Mouse (Mus musculus) heart, embryonic 14.5 days (tissue): ENCODE measurements around the gene Alkbh5. TPM values are rescaled to one million over a fixed set of nuclear protein-coding genes. Genes with fewer than 3 reads are reported as not detected.
"Not testable (repeated sequence)": the region's sequence is repeated elsewhere in the genome, so short reads cannot be mapped to it uniquely, and the experiment has no call there.

Source experiments
- ATAC-seq: fragments of 200-750 bp; cut with Nextera tagmentation; 2 replicates; pipeline ENCODE4 v1.8.0; 2017; ENCODE audit warnings: low read depth, moderate TSS enrichment; ENCODE audit not compliant: insufficient number of reproducible peaks, insufficient read depth, low FRiP score
- H3K27ac ChIP-seq, 2 experiments: fragments of 200-500 bp in 1 of 2; fragments of 300-500 bp in 1 of 2; sonication (generic) in 1 of 2; replicated peaks in 1 of 2; 2 replicates each; pipeline ENCODE4 v1.5.1; 2012 to 2014; ENCODE audit warnings: low read depth in 2 of 2, low read length in 2 of 2, control low read depth in 1 of 2, mild to moderate bottlenecking in 1 of 2, mixed read lengths in 1 of 2; ENCODE audit not compliant: control insufficient read depth in 1 of 2, insufficient read depth in 1 of 2
- H3K27me3 ChIP-seq: fragments of 300-500 bp; sonication (generic); 2 replicates; pipeline ENCODE4 v1.6.1; 2014; ENCODE audit warnings: mild to moderate bottlenecking, low read length, control low read depth; ENCODE audit not compliant: control insufficient read depth, insufficient read depth
- H3K36me3 ChIP-seq: fragments of 300-500 bp; sonication (generic); 2 replicates; pipeline ENCODE4 v1.6.1; 2014; ENCODE audit warnings: mild to moderate bottlenecking, control low read depth, low read length, mixed read lengths; ENCODE audit not compliant: control insufficient read depth, insufficient read depth
- H3K4me1 ChIP-seq, 2 experiments: fragments of 200-500 bp in 1 of 2; fragments of 300-500 bp in 1 of 2; sonication (generic) in 1 of 2; 2 replicates each; pipeline ENCODE4 v1.6.1; 2012 to 2014; ENCODE audit warnings: low read length in 2 of 2, control low read depth in 1 of 2, mixed read lengths in 1 of 2; ENCODE audit not compliant: control insufficient read depth in 2 of 2, insufficient read depth in 2 of 2
- H3K4me2 ChIP-seq: fragments of 300-500 bp; sonication (generic); 2 replicates; pipeline ENCODE4 v1.6.1; 2014; ENCODE audit warnings: mild to moderate bottlenecking, low read length
- H3K4me3 ChIP-seq, 2 experiments: fragments of 200-500 bp in 1 of 2; fragments of 300-500 bp in 1 of 2; sonication (generic) in 1 of 2; 2 replicates each; pipeline ENCODE4 v1.5.1; 2012 to 2014; ENCODE audit warnings: low read length in 2 of 2, mild to moderate bottlenecking in 2 of 2, control low read depth in 1 of 2, low read depth in 1 of 2, moderate library complexity in 1 of 2; ENCODE audit not compliant: control insufficient read depth in 1 of 2, insufficient read depth in 1 of 2
- H3K9ac ChIP-seq: fragments of 300-500 bp; sonication (generic); 2 replicates; pipeline ENCODE4 v1.6.1; 2014; ENCODE audit warnings: mild to moderate bottlenecking, low read length
- H3K9me3 ChIP-seq: fragments of 300-500 bp; sonication (generic); 2 replicates; pipeline ENCODE4 v1.6.1; 2016; ENCODE audit warnings: low read length, control low read depth; ENCODE audit not compliant: control insufficient read depth
- WGBS: fragments of 180-500 bp; shearing (Covaris S2); extraction: QIAGEN DNeasy Blood & Tissue Kit; methylation state at CpG from one replicate; pipeline ENCODE4 v1.1.7; 2014; 5-methylcytosine and 5-hydroxymethylcytosine counted together
- polyA plus RNA-seq: library from polyadenylated mRNA; unstranded; fragments of >200 nt; fragmentation: Nextera tagmentation; extraction: Ambion mirVana; gene quantifications from 2 replicates; pipeline ENCODE4 v1.2.1, GENCODE M21; 2014

Gene Alkbh5
- polyA plus RNA-seq, 1 experiment from 2014 or later: 39.3 TPM

GRCm38 (mm10) chr11:60541831-60542230 is 5.7 kb downstream of the Alkbh5 start:
- H3K9me3 ChIP-seq: no peaks in the 10 kb centered on the region
- H3K36me3 ChIP-seq: peaks cover 60% of the 10 kb centered on the region
- no peak overlapping the region for H3K9ac ChIP-seq
- peak overlapping the region; percentile 12; the same call in 1 of the 2 replicates for H3K4me2 ChIP-seq
- no peak overlapping the region for H3K4me3 ChIP-seq
- H3K27ac ChIP-seq: no peak overlapping the region
- no peak for ATAC-seq
- H3K27me3 ChIP-seq: no peaks in the 10 kb centered on the region
- H3K4me1 ChIP-seq: peaks cover 2 to 57% of the 10 kb centered on the region in 2 experiments; a peak in 3 of 4 replicates
- 88% methylated on average over 6 of the region's 6 CpGs for WGBS

- Histone ChIP-seq H3K36me3 (peaks cover 69% of the 10 kb centered on the region), H3K4me1 (peaks cover 3 to 66% of the 10 kb centered on the region in 2 experiments; a peak in 3 of 4 replicates)
- H3K9ac ChIP-seq, H3K4me2 ChIP-seq, H3K27me3 ChIP-seq, H3K27ac ChIP-seq, H3K4me3 ChIP-seq, ATAC-seq, H3K9me3 ChIP-seq: not testable (repeated sequence)
- WGBS: 92% methylated on average over 5 of the region's 5 CpGs
Observed at GRCm38 (mm10) chr11:60543211-60543610, 7.0 kb downstream of the Alkbh5 start.

GRCm38 (mm10) chr11:60545433-60545832 is 9.3 kb downstream of the Alkbh5 start:
- Histone ChIP-seq H3K27me3 (no peaks in the 10 kb centered on the region), H3K9me3 (no peaks in the 10 kb centered on the region), H3K9ac (peak overlapping the region; percentile 34; the same call in 1 of the 2 replicates), H3K4me2 (peak overlapping the region; percentile 25; the same call in 1 of the 2 replicates), H3K4me1 (peaks cover 2 to 72% of the 10 kb centered on the region in 2 experiments; a peak in 3 of 4 replicates), H3K27ac (peak overlapping the region in 1 of 2 experiments; percentile 33; a peak in 1 of 4 replicates), H3K4me3 (no peak overlapping the region), H3K36me3 (peaks cover 75% of the 10 kb centered on the region)
- ATAC-seq: no peak
- 54% methylated on average over 4 of the region's 4 CpGs for WGBS

- no peak overlapping the region for H3K9ac ChIP-seq
- no peaks in the 10 kb centered on the region for H3K27me3 ChIP-seq
- no peak overlapping the region for H3K4me3 ChIP-seq
- no peaks in the 10 kb centered on the region for H3K9me3 ChIP-seq
- 0 out of 2 replicates have a peak, but pooled peaks have one; percentile 56 for ATAC-seq
- 30% methylated on average over 3 of the region's 3 CpGs for WGBS
- peaks cover 79% of the 10 kb centered on the region for H3K36me3 ChIP-seq
- peaks cover 2 to 55% of the 10 kb centered on the region in 2 experiments; a peak in 3 of 4 replicates for H3K4me1 ChIP-seq
- H3K27ac ChIP-seq: peak overlapping the region; percentile 73 to 77
- peak overlapping the region; percentile 43 for H3K4me2 ChIP-seq
Observed at GRCm38 (mm10) chr11:60548112-60548511, 11.9 kb downstream of the Alkbh5 start.

- ATAC-seq: no peak
- peaks cover 0 to 11% of the 10 kb centered on the region in 2 experiments; a peak in 1 of 4 replicates for H3K4me1 ChIP-seq
- H3K4me3 ChIP-seq: no peak overlapping the region
Observed at GRCm38 (mm10) chr11:60553091-60553490, 16.9 kb downstream of the Alkbh5 start.

GRCm38 (mm10) chr11:60557675-60558074 is 21.5 kb downstream of the Alkbh5 start:
- Histone ChIP-seq H3K4me2 (no peak overlapping the region), H3K9ac (no peak overlapping the region), H3K4me3 (no peak overlapping the region), H3K4me1 (peaks cover 0 to 3% of the 10 kb centered on the region in 2 experiments; a peak in 1 of 4 replicates), H3K27me3 (no peaks in the 10 kb centered on the region), H3K36me3 (peaks cover 62% of the 10 kb centered on the region), H3K9me3 (no peaks in the 10 kb centered on the region), H3K27ac (no peak overlapping the region)
- WGBS: 93% methylated on average over 3 of the region's 3 CpGs
- no peak for ATAC-seq

More at GRCm38 (mm10) chr11:60553091-60553490, 16.9 kb downstream of the Alkbh5 start:
- H3K9me3 ChIP-seq: no peaks in the 10 kb centered on the region
- no peak overlapping the region for H3K27ac ChIP-seq
- no peak overlapping the region for H3K9ac ChIP-seq
- no peak overlapping the region for H3K4me2 ChIP-seq
- H3K27me3 ChIP-seq: no peaks in the 10 kb centered on the region
- peaks cover 96% of the 10 kb centered on the region for H3K36me3 ChIP-seq

- H3K27ac ChIP-seq: no peak overlapping the region
- H3K4me1 ChIP-seq: peaks cover 0 to 3% of the 10 kb centered on the region in 2 experiments; a peak in 1 of 4 replicates
- H3K4me3 ChIP-seq: no peak overlapping the region
- H3K36me3 ChIP-seq: peaks cover 45% of the 10 kb centered on the region
- no peak overlapping the region for H3K9ac ChIP-seq
- H3K9me3 ChIP-seq: no peaks in the 10 kb centered on the region
- no peak for ATAC-seq
- H3K27me3 ChIP-seq: no peaks in the 10 kb centered on the region
- no peak overlapping the region for H3K4me2 ChIP-seq
- WGBS: 9% methylated on average over 3 of the region's 3 CpGs
Observed at GRCm38 (mm10) chr11:60559342-60559741, 23.2 kb downstream of the Alkbh5 start.

- not testable (repeated sequence) for H3K4me3 ChIP-seq, H3K4me2 ChIP-seq, H3K9ac ChIP-seq, H3K4me1 ChIP-seq, H3K36me3 ChIP-seq, H3K27ac ChIP-seq, H3K27me3 ChIP-seq, H3K9me3 ChIP-seq, ATAC-seq
- WGBS: 79% methylated on average over 10 of the region's 12 CpGs
Observed at GRCm38 (mm10) chr11:60574006-60574405, 37.8 kb downstream of the Alkbh5 start.
